13 mouse cellular contexts compared by ENCODE assay signal in genomic region chr2:170922260-170922659, GRCm38 (mm10).
DNase-seq lines count a peak whose midpoint lies in the region; ATAC-seq and TF ChIP-seq lines count a peak whose summit lies in the region.
"Had no signal": no experiment of that assay in that cellular context is flagged by ENCODE, and none has a peak within 500 bp of the region (broad histone marks: within the 10 kb centered on the region; RNA-seq: fewer than 3 reads in every experiment).

No protein-coding gene starts in this region.

- H3K9me3 ChIP-seq in hindbrain, embryonic 12.5 days (replicated peaks), result no peaks in the 10 kb centered on the region
- no peaks in the 10 kb centered on the region for H3K9me3 ChIP-seq in hindbrain, embryonic 11.5 days (ENCODE audit: control insufficient read depth, low read length)
- no peaks in the 10 kb centered on the region for H3K9me3 ChIP-seq in embryonic facial prominence, embryonic 15.5 days (replicated peaks)
- no peaks in the 10 kb centered on the region for H3K9me3 ChIP-seq in hindbrain, embryonic 16.5 days (ENCODE audit: control insufficient read depth, low read length)
- no peaks in the 10 kb centered on the region for H3K9me3 ChIP-seq in intestine, postnatal 0 days (ENCODE audit: control insufficient read depth)

- H3K4me2 ChIP-seq in hindbrain, embryonic 12.5 days (replicated peaks), result no peak overlapping the region
- H3K4me2 ChIP-seq in hindbrain, embryonic 11.5 days (replicated peaks; ENCODE audit: low read depth, low read length), result no peak overlapping the region
- no peak overlapping the region for H3K4me2 ChIP-seq in embryonic facial prominence, embryonic 15.5 days (replicated peaks)
- no peak overlapping the region for H3K4me2 ChIP-seq in hindbrain, embryonic 16.5 days (ENCODE audit: low read length)
- no peak overlapping the region for H3K4me2 ChIP-seq in intestine, postnatal 0 days (replicated peaks; ENCODE audit: low read depth)
- H3K4me2 ChIP-seq: liver, embryonic 12.5 days had no signal

- no peak overlapping the region for H3K4me3 ChIP-seq in hindbrain, embryonic 12.5 days
- H3K4me3 ChIP-seq in hindbrain, embryonic 11.5 days (ENCODE audit: low read depth, low read length), result no peak overlapping the region
- H3K4me3 ChIP-seq in embryonic facial prominence, embryonic 15.5 days (replicated peaks), result no peak overlapping the region
- H3K4me3 ChIP-seq in hindbrain, embryonic 16.5 days (ENCODE audit: low read length), result no peak overlapping the region
- H3K4me3 ChIP-seq in intestine, postnatal 0 days (ENCODE audit: low read depth, low read length), result no peak overlapping the region
- H3K4me3 ChIP-seq: liver, embryonic 12.5 days had no signal

- no peaks in the 10 kb centered on the region for H3K27me3 ChIP-seq in hindbrain, embryonic 12.5 days
- H3K27me3 ChIP-seq in hindbrain, embryonic 11.5 days (ENCODE audit: control insufficient read depth, insufficient read depth, low read length), result no peaks in the 10 kb centered on the region
- H3K27me3 ChIP-seq in embryonic facial prominence, embryonic 15.5 days, result no peaks in the 10 kb centered on the region
- no peaks in the 10 kb centered on the region for H3K27me3 ChIP-seq in hindbrain, embryonic 16.5 days (replicated peaks; ENCODE audit: control insufficient read depth, insufficient read depth, low read length)
- H3K27me3 ChIP-seq in intestine, postnatal 0 days (replicated peaks; ENCODE audit: control insufficient read depth, insufficient read depth, low read length), result no peaks in the 10 kb centered on the region
- H3K27me3 ChIP-seq: liver, embryonic 12.5 days had no signal

- peaks cover 4% of the 10 kb centered on the region; the same call in 1 of the 2 replicates for H3K4me1 ChIP-seq in hindbrain, embryonic 12.5 days
- no peaks in the 10 kb centered on the region for H3K4me1 ChIP-seq in hindbrain, embryonic 11.5 days (replicated peaks; ENCODE audit: control insufficient read depth, insufficient read depth, low read length)
- H3K4me1 ChIP-seq in embryonic facial prominence, embryonic 15.5 days, result peaks cover 16% of the 10 kb centered on the region
- no peaks in the 10 kb centered on the region for H3K4me1 ChIP-seq in hindbrain, embryonic 16.5 days (ENCODE audit: control insufficient read depth, insufficient read depth, low read depth, low read length)
- H3K4me1 ChIP-seq in intestine, postnatal 0 days (replicated peaks; ENCODE audit: control insufficient read depth, insufficient read depth, low read length), result no peaks in the 10 kb centered on the region
- H3K4me1 ChIP-seq: liver, embryonic 12.5 days had no signal

- H3K9ac ChIP-seq in hindbrain, embryonic 12.5 days, result no peak overlapping the region
- no peak overlapping the region for H3K9ac ChIP-seq in hindbrain, embryonic 11.5 days (ENCODE audit: low read depth, low read length)
- H3K9ac ChIP-seq in embryonic facial prominence, embryonic 15.5 days, result no peak overlapping the region
- no peak overlapping the region for H3K9ac ChIP-seq in hindbrain, embryonic 16.5 days (ENCODE audit: low read depth, low read length)
- H3K9ac ChIP-seq in intestine, postnatal 0 days (ENCODE audit: low read depth, low read length), result no peak overlapping the region
- H3K9ac ChIP-seq: liver, embryonic 12.5 days had no signal

- no peak for DNase-seq in hindbrain, embryonic 11.5 days (ENCODE audit: low spot score)
- DNase-seq in neural tube, embryonic 10.5 days (ENCODE audit: extremely low spot score, low spot score), result peak; percentile 9
- DNase-seq in ovary, postnatal 10 days (ENCODE audit: low spot score), result no peak
- DNase-seq in left cerebral cortex, adult 11 months (ENCODE audit: low spot score), result no peak
- DNase-seq: adrenal gland, postnatal 36 days; heart, postnatal 36 days; kidney, adult 9 months had no signal

- WGBS in hindbrain, embryonic 12.5 days, result 23% methylated on average over 3 of the region's 3 CpGs
- WGBS in hindbrain, embryonic 11.5 days, result 42% methylated on average over 3 of the region's 3 CpGs
- WGBS in embryonic facial prominence, embryonic 15.5 days, result 8% methylated on average over 3 of the region's 3 CpGs
- 16% methylated on average over 3 of the region's 3 CpGs for WGBS in hindbrain, embryonic 16.5 days
- 37% methylated on average over 3 of the region's 3 CpGs for WGBS in intestine, postnatal 0 days

- TF ChIP-seq CTCF in intestine, postnatal 0 days (IDR thresholded peaks at IDR 0.05; ENCODE audit: low read depth), result no peak

- peak; percentile 60 for ATAC-seq in hindbrain, embryonic 12.5 days (ENCODE audit: low FRiP score)
- no peak for ATAC-seq in hindbrain, embryonic 11.5 days (ENCODE audit: low FRiP score)
- ATAC-seq in embryonic facial prominence, embryonic 15.5 days (ENCODE audit: insufficient number of reproducible peaks, low FRiP score, low TSS enrichment, low read depth), result peak; percentile 67
- peak; percentile 92 for ATAC-seq in hindbrain, embryonic 16.5 days
- no peak for ATAC-seq in intestine, postnatal 0 days
- ATAC-seq: CD4-positive, CD25-positive, alpha-beta regulatory T cell, adult 4 months; liver, embryonic 12.5 days had no signal

- no peak overlapping the region for H3K27ac ChIP-seq in hindbrain, embryonic 12.5 days
- H3K27ac ChIP-seq in hindbrain, embryonic 11.5 days (ENCODE audit: low read depth, low read length), result no peak overlapping the region
- H3K27ac ChIP-seq in embryonic facial prominence, embryonic 15.5 days (replicated peaks), result 0 out of 2 replicates have a peak overlapping the region, but pooled peaks have one; percentile 45
- no peak overlapping the region; the same call in 1 of the 2 replicates for H3K27ac ChIP-seq in hindbrain, embryonic 16.5 days (ENCODE audit: low read depth, low read length)
- no peak overlapping the region for H3K27ac ChIP-seq in intestine, postnatal 0 days (ENCODE audit: low read depth, low read length)
- H3K27ac ChIP-seq: liver, embryonic 12.5 days had no signal

- no peaks in the 10 kb centered on the region for H3K36me3 ChIP-seq in hindbrain, embryonic 12.5 days
- no peaks in the 10 kb centered on the region for H3K36me3 ChIP-seq in hindbrain, embryonic 11.5 days (ENCODE audit: control insufficient read depth, insufficient read depth, low read length)
- no peaks in the 10 kb centered on the region for H3K36me3 ChIP-seq in embryonic facial prominence, embryonic 15.5 days
- H3K36me3 ChIP-seq in hindbrain, embryonic 16.5 days (ENCODE audit: control insufficient read depth, insufficient read depth, low read length), result no peaks in the 10 kb centered on the region
- no peaks in the 10 kb centered on the region for H3K36me3 ChIP-seq in intestine, postnatal 0 days (ENCODE audit: control insufficient read depth, insufficient read depth)
- H3K36me3 ChIP-seq: liver, embryonic 12.5 days had no signal

Comparison
In these comparisons a context has a peak if more than half of its experiments do, and no peak if none do; other contexts are left out.
1. ATAC-seq: peak in hindbrain, embryonic 12.5 days (single experiment), embryonic facial prominence, embryonic 15.5 days (single experiment) and hindbrain, embryonic 16.5 days (single experiment); none in hindbrain, embryonic 11.5 days (single experiment) and intestine, postnatal 0 days (single experiment).